Mouse (Mus musculus) CD4-positive, CD25-positive, alpha-beta regulatory T cell, adult 4 months (primary cell): ENCODE measurements at regions not wholly inside any gene's neighbourhood (a gene's known extent, or its start where the extent isn't known, plus 50 kb on each side); places are given as distances from the start of the nearest gene placed in this dataset.

ENCODE experiments used
- ATAC-seq: one replicate; pipeline ENCODE4 v1.8.0; 2017

- no peak for ATAC-seq
Measured at GRCm38 (mm10) chr16:76827674-76828441, 185.6 kb upstream of the Usp25 start.

- no peak for ATAC-seq
Measured at GRCm38 (mm10) chr16:76821261-76821660, 192.2 kb upstream of the Usp25 start.

- no peak for ATAC-seq
Measured at GRCm38 (mm10) chr16:76816056-76816885, 197.2 kb upstream of the Usp25 start.

- peak; percentile 45 for ATAC-seq
Measured at GRCm38 (mm10) chr16:76803725-76804124, 209.8 kb upstream of the Usp25 start.

- peak; percentile 83 for ATAC-seq
Measured at GRCm38 (mm10) chr16:76786405-76787155, 226.9 kb upstream of the Usp25 start.

GRCm38 (mm10) chr16:76782656-76783055, 230.8 kb upstream of the Usp25 start:
- no peak for ATAC-seq

GRCm38 (mm10) chr16:76775790-76776189, 237.7 kb upstream of the Usp25 start:
- no peak for ATAC-seq

GRCm38 (mm10) chr16:76774032-76774431, 239.5 kb upstream of the Usp25 start:
- ATAC-seq: no peak

- ATAC-seq: no peak
Measured at GRCm38 (mm10) chr16:76773466-76773865, 240.0 kb upstream of the Usp25 start.

- peak; percentile 72 for ATAC-seq
Measured at GRCm38 (mm10) chr16:76768607-76769006, 244.9 kb upstream of the Usp25 start.

- no peak for ATAC-seq
Measured at GRCm38 (mm10) chr16:76766636-76767035, 246.9 kb upstream of the Usp25 start.

- ATAC-seq: peak; percentile 58
Measured at GRCm38 (mm10) chr16:76765536-76765935, 248.0 kb upstream of the Usp25 start.

- no peak for ATAC-seq
Measured at GRCm38 (mm10) chr16:76764994-76765393, 248.5 kb upstream of the Usp25 start.

- peak; percentile 59 for ATAC-seq
Measured at GRCm38 (mm10) chr16:76762619-76763283, 250.8 kb upstream of the Usp25 start.

- no peak for ATAC-seq
Measured at GRCm38 (mm10) chr16:76761848-76762247, 251.7 kb upstream of the Usp25 start.

GRCm38 (mm10) chr16:76761004-76761403, 252.5 kb upstream of the Usp25 start:
- ATAC-seq: no peak

GRCm38 (mm10) chr16:76754871-76755270, 258.6 kb upstream of the Usp25 start:
- no peak for ATAC-seq

GRCm38 (mm10) chr16:76746385-76746784, 267.1 kb upstream of the Usp25 start:
- ATAC-seq: no peak

GRCm38 (mm10) chr16:76741141-76741540, 272.4 kb upstream of the Usp25 start:
- ATAC-seq: no peak

- ATAC-seq: no peak
Measured at GRCm38 (mm10) chr16:76725991-76726390, 287.5 kb upstream of the Usp25 start.

- ATAC-seq: no peak
Measured at GRCm38 (mm10) chr16:76725271-76725670, 288.2 kb upstream of the Usp25 start.

- no peak for ATAC-seq
Measured at GRCm38 (mm10) chr16:76718809-76719208, 294.7 kb upstream of the Usp25 start.

GRCm38 (mm10) chr16:76718147-76718546, 295.4 kb upstream of the Usp25 start:
- no peak for ATAC-seq
